Mouse (Mus musculus) G1E (cell line): ENCODE results near the gene 2010111I01Rik.

Source experiments
- CTCF ChIP-seq: IDR thresholded peaks from 2 replicates; pipeline ENCODE4 v1.5.1; 2012; ENCODE audit warnings: low read depth, low read length, inconsistent platforms, mixed read lengths
- GATA1 ChIP-seq: IDR thresholded peaks from 2 replicates; pipeline ENCODE4 v1.6.1; 2012; ENCODE audit warnings: borderline replicate concordance, low read length, inconsistent platforms, mixed read lengths
- GATA2 ChIP-seq: IDR thresholded peaks from 2 replicates; pipeline ENCODE4 v1.6.1; 2012; ENCODE audit warnings: low read depth, low read length, inconsistent platforms, borderline replicate concordance
- POLR2AphosphoS5 ChIP-seq: IDR thresholded peaks from 2 replicates; pipeline ENCODE4 v1.6.1; 2012; ENCODE audit warnings: low read depth, low read length, inconsistent platforms; ENCODE audit not compliant: insufficient replicate concordance
- TAL1 ChIP-seq: conservative IDR thresholded peaks from 2 replicates; pipeline ENCODE4 v1.6.1; 2012; ENCODE audit warnings: low read depth, low read length, inconsistent platforms, mixed read lengths

DNA sequence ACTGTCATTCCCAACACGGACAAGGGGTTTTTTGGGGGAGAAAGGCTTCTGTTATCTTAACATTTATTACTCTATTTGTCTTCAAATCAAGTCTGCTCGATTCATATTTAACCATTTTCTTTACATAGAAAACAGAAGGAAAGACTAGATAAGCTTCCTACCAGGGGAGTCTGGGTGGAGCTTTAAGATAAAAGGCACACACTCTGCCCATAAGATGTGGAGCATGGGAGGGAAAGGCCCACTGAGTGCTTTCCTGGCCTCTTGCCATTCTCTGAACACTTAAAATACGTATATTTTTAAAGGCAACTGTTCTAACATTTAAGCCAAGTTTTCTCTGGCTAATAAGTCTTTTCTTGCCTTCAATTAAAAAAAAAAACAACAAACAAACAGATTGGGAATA lies 25.3 kb upstream of the 2010111I01Rik start:
- TF ChIP-seq CTCF (no peak), GATA2 (no peak), POLR2AphosphoS5 (no peak), TAL1 (no peak), GATA1 (no peak)
